ENCODE assay signal across 8 mouse cellular contexts in the genomic region with DNA sequence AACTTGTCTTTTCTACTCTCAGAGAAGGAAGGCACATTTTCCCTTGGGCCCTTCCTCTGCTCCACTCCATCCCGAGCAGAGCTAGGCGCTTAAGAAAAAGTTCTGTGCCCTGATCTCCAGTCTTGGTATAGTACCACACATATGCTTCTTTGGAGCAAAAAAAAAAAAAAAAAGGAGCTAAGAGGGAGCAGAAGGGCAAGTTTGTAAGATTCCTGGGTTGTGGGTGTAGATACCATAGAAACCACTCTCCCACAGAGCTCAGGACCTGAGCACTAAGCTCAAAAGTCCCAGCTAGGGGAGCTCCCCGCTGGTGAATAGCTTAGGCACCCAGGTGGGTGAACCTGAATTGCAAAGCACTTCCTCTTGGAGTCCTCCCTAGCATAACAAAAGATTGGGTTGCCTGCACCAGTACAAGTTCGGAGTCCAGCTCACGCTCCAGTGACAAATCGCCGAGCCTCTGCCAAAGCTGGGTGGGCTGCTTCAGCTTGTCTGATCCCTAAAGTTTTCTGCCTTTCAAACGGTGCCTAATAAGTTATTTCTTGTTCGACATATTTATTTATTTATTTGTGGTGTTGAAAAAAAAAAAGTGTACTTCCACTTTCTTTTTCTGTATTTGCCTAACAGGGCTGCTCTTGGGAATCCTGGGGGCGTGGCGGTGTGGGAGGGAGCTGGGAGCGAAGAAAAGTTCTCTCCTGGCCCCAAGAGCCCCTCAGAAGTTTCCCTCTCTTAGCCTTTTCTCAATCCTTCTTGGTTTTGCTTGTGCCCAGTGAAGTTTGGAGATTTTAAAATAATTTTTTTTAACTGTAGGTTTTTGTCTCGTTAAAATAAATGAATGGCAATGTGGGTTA. TPM values are rescaled to one million over a fixed set of nuclear protein-coding genes. Genes with fewer than 3 reads are reported as not detected.
A peak's percentile ranks its signal among the peaks of the same experiment; 100 is the strongest.
DNase-seq lines count a peak whose midpoint lies in the region; ATAC-seq and TF ChIP-seq lines count a peak whose summit lies in the region.

No protein-coding gene starts in this region.

- peak in 1 of 2 experiments; percentile 12 for DNase-seq in heart, adult 2 months
- no peak for DNase-seq in heart, postnatal 4 days
- DNase-seq in embryo, embryonic 10 days (ENCODE audit: low spot score): peak; percentile 33
- no peak for DNase-seq in liver, embryonic 14.5 days (ENCODE audit: low read depth in 3 of 3, low spot score in 3 of 3)
- peak; percentile 47 for DNase-seq in stomach, postnatal 0 days (ENCODE audit: low spot score)
- DNase-seq in ovary, adult 18-20 months (ENCODE audit: low spot score): no peak
- no peak for DNase-seq in left cerebral cortex, postnatal 25 days (ENCODE audit: low spot score in 2 of 2)

- no peaks in the 10 kb centered on the region for H3K36me3 ChIP-seq in heart, adult 2 months (ENCODE audit: control insufficient read depth, insufficient read depth, low read length)
- H3K36me3 ChIP-seq in hindbrain, embryonic 13.5 days: no peaks in the 10 kb centered on the region
- no peaks in the 10 kb centered on the region for H3K36me3 ChIP-seq in liver, embryonic 14.5 days (replicated peaks; ENCODE audit: control insufficient read depth, insufficient read depth, low read depth)
- no peaks in the 10 kb centered on the region for H3K36me3 ChIP-seq in stomach, postnatal 0 days (ENCODE audit: control insufficient read depth, insufficient read depth, low read length)

- ATAC-seq in hindbrain, embryonic 13.5 days (ENCODE audit: low FRiP score): no peak
- no peak for ATAC-seq in liver, embryonic 14.5 days (ENCODE audit: insufficient read depth)
- ATAC-seq in stomach, postnatal 0 days (ENCODE audit: low FRiP score, low TSS enrichment): no peak

- peak overlapping the region; percentile 56 for H3K9ac ChIP-seq in heart, adult 2 months (ENCODE audit: low read depth, low read length)
- H3K9ac ChIP-seq in hindbrain, embryonic 13.5 days: peak overlapping the region; percentile 80; the same call in 1 of the 2 replicates
- H3K9ac ChIP-seq in liver, embryonic 14.5 days (replicated peaks): no peak overlapping the region
- no peak overlapping the region for H3K9ac ChIP-seq in stomach, postnatal 0 days (ENCODE audit: low read length)

- H3K27me3 ChIP-seq in heart, adult 2 months (ENCODE audit: control insufficient read depth, insufficient read depth, low read length): peaks cover 2% of the 10 kb centered on the region; the same call in 1 of the 2 replicates
- peaks cover 62% of the 10 kb centered on the region for H3K27me3 ChIP-seq in hindbrain, embryonic 13.5 days
- peaks cover 33% of the 10 kb centered on the region for H3K27me3 ChIP-seq in liver, embryonic 14.5 days (ENCODE audit: control insufficient read depth, insufficient read depth, low read length)
- H3K27me3 ChIP-seq in stomach, postnatal 0 days (ENCODE audit: control insufficient read depth, insufficient read depth, low read length): peaks cover 12% of the 10 kb centered on the region

- H3K9me3 ChIP-seq in hindbrain, embryonic 13.5 days: no peaks in the 10 kb centered on the region
- H3K9me3 ChIP-seq in liver, embryonic 14.5 days (ENCODE audit: control insufficient read depth, low read length): no peaks in the 10 kb centered on the region
- no peaks in the 10 kb centered on the region for H3K9me3 ChIP-seq in stomach, postnatal 0 days (ENCODE audit: control insufficient read depth, low read length)

- no peak for TF ChIP-seq POLR2A in heart, adult 2 months (IDR thresholded peaks at IDR 0.05; ENCODE audit: insufficient read depth, low read depth, low read length)

- intact Hi-C loops in heart, adult 2 months (cut with DNase I): loop anchor here (1.0 to 10.0 kb wide), 3 partner anchors 54 to 330 kb away; no protein-coding TSS in a partner anchor
- intact Hi-C loops in left cerebral cortex, postnatal 25 days (cut with DNase I): loop anchor here (5.0 to 10.0 kb wide), 6 partner anchors 127 to 710 kb away; no protein-coding TSS in a partner anchor

- TF ChIP-seq EP300 in heart, adult 2 months (IDR thresholded peaks at IDR 0.05; ENCODE audit: insufficient read depth, low read depth, low read length): no peak
- TF ChIP-seq EP300 in liver, embryonic 14.5 days (IDR thresholded peaks at IDR 0.05; ENCODE audit: low read depth): no peak
- TF ChIP-seq EP300 in stomach, postnatal 0 days (optimal IDR thresholded peaks at IDR 0.05): no peak

- peak overlapping the region; percentile 97 for H3K4me2 ChIP-seq in hindbrain, embryonic 13.5 days
- peak overlapping the region; percentile 45 for H3K4me2 ChIP-seq in liver, embryonic 14.5 days (ENCODE audit: low read depth)
- H3K4me2 ChIP-seq in stomach, postnatal 0 days (replicated peaks; ENCODE audit: low read depth): peak overlapping the region; percentile 59

- no peak for TF ChIP-seq CTCF in heart, adult 2 months (IDR thresholded peaks at IDR 0.05)
- no peak for TF ChIP-seq CTCF in liver, embryonic 14.5 days (IDR thresholded peaks at IDR 0.05; ENCODE audit: low read depth)
- no peak for TF ChIP-seq CTCF in stomach, postnatal 0 days (IDR thresholded peaks at IDR 0.05; ENCODE audit: low read depth)

- 16% methylated on average over 13 of the region's 13 CpGs for WGBS in heart, adult 2 months
- 4% methylated on average over 13 of the region's 13 CpGs for WGBS in hindbrain, embryonic 13.5 days
- WGBS in liver, embryonic 14.5 days (ENCODE audit: insufficient replicate concordance): 7% methylated on average over 13 of the region's 13 CpGs
- WGBS in stomach, postnatal 0 days: 14% methylated on average over 13 of the region's 13 CpGs

- H3K27ac ChIP-seq in heart, adult 2 months: peak overlapping the region; percentile 15; the same call in 1 of the 2 replicates
- no peak overlapping the region for H3K27ac ChIP-seq in hindbrain, embryonic 13.5 days
- no peak overlapping the region for H3K27ac ChIP-seq in liver, embryonic 14.5 days
- H3K27ac ChIP-seq in stomach, postnatal 0 days (replicated peaks): no peak overlapping the region

- no peaks in the 10 kb centered on the region for H3K79me2 ChIP-seq in heart, adult 2 months (replicated peaks; ENCODE audit: control insufficient read depth, insufficient read depth, low read length)

- H3K4me1 ChIP-seq in heart, adult 2 months (ENCODE audit: control insufficient read depth, insufficient read depth, low read length): peaks cover 2% of the 10 kb centered on the region; the same call in 1 of the 2 replicates
- peaks cover 41% of the 10 kb centered on the region for H3K4me1 ChIP-seq in hindbrain, embryonic 13.5 days (replicated peaks)
- H3K4me1 ChIP-seq in liver, embryonic 14.5 days (replicated peaks; ENCODE audit: control insufficient read depth in 2 of 2, insufficient read depth in 2 of 2, low read length in 1 of 2): no peaks in the 10 kb centered on the region
- H3K4me1 ChIP-seq in stomach, postnatal 0 days (replicated peaks; ENCODE audit: control insufficient read depth, insufficient read depth): no peaks in the 10 kb centered on the region

- peak overlapping the region; percentile 46 for H3K4me3 ChIP-seq in heart, adult 2 months
- peak overlapping the region; percentile 62 for H3K4me3 ChIP-seq in hindbrain, embryonic 13.5 days
- 0 out of 4 replicates have a peak overlapping the region, but pooled peaks have one; percentile 6 to 12 for H3K4me3 ChIP-seq in liver, embryonic 14.5 days (ENCODE audit: insufficient read depth in 1 of 2, low read depth in 2 of 2, low read length in 2 of 2)
- peak overlapping the region; percentile 40 for H3K4me3 ChIP-seq in stomach, postnatal 0 days (ENCODE audit: low read depth, low read length)

RNA-seq across cellular contexts. Expression of a gene that starts 2.9 kb away (rescaled TPM):
- under 1 TPM in 1 of 2 experiments, not detected in 1; 0.18 TPM for total RNA-seq in heart, adult 2 months (2021)
- not detected in 2 replicates for polyA plus RNA-seq in heart, adult 2 months (2012; rRNA removed)
- under 1 TPM in 1 of 2 experiments, not detected in 1; 0.17 TPM for total RNA-seq in heart, postnatal 4 days (2021)
- polyA plus RNA-seq in hindbrain, embryonic 13.5 days (2015; fragmentation: Nextera tagmentation; extraction: Ambion mirVana): 7.0 and 7.9 TPM in 2 replicates
- 0.02 TPM in 1 of 2 replicates, not detected in the other for polyA plus RNA-seq in liver, embryonic 14.5 days (2012; rRNA removed)
- not detected in 2 replicates for polyA plus RNA-seq in liver, embryonic 14.5 days (2014; fragmentation: Nextera tagmentation; extraction: Ambion mirVana)
- 0.90 and 1.0 TPM in 2 replicates for polyA plus RNA-seq in stomach, postnatal 0 days (2015; fragmentation: Nextera tagmentation; extraction: Ambion mirVana)
- total RNA-seq in left cerebral cortex, postnatal 25 days (2021): 10 to 100 TPM; 37.7 to 40.4 TPM

RNA-seq across cellular contexts. Expression of a gene that starts 54.6 kb away (rescaled TPM):
- 10 to 100 TPM in 1 of 2 experiments, 1 to 10 TPM in 1; 9.2 to 13.9 TPM for total RNA-seq in heart, adult 2 months (2021)
- polyA plus RNA-seq in heart, adult 2 months (2012; rRNA removed): 6.9 and 9.6 TPM in 2 replicates
- total RNA-seq in heart, postnatal 4 days (2021): 10 to 100 TPM; 28.5 to 29.9 TPM
- polyA plus RNA-seq in hindbrain, embryonic 13.5 days (2015; fragmentation: Nextera tagmentation; extraction: Ambion mirVana): 7.5 and 7.6 TPM in 2 replicates
- 2.2 and 2.6 TPM in 2 replicates for polyA plus RNA-seq in liver, embryonic 14.5 days (2012; rRNA removed)
- 5.3 and 5.4 TPM in 2 replicates for polyA plus RNA-seq in liver, embryonic 14.5 days (2014; fragmentation: Nextera tagmentation; extraction: Ambion mirVana)
- 7.1 and 7.8 TPM in 2 replicates for polyA plus RNA-seq in stomach, postnatal 0 days (2015; fragmentation: Nextera tagmentation; extraction: Ambion mirVana)
- total RNA-seq in left cerebral cortex, postnatal 25 days (2021): 1 to 10 TPM; 2.8 to 3.6 TPM

Comparison
In these comparisons a context has a peak if more than half of its experiments do, and no peak if none do; other contexts are left out.
1. DNase-seq: peak in embryo, embryonic 10 days (single experiment) and stomach, postnatal 0 days (single experiment); none in heart, postnatal 4 days (single experiment), liver, embryonic 14.5 days (0 of 3), ovary, adult 18-20 months (single experiment) and left cerebral cortex, postnatal 25 days (0 of 2).
2. H3K4me3 ChIP-seq: peak in every context shown above with its lines; median percentile 62 in hindbrain, embryonic 13.5 days; 46 in heart, adult 2 months; 40 in stomach, postnatal 0 days; 9 in liver, embryonic 14.5 days.
3. H3K9ac ChIP-seq: peak in heart, adult 2 months (single experiment) and hindbrain, embryonic 13.5 days (single experiment); none in liver, embryonic 14.5 days (single experiment) and stomach, postnatal 0 days (single experiment).
4. H3K4me2 ChIP-seq: peak in every context shown above with its lines; median percentile 97 in hindbrain, embryonic 13.5 days; 59 in stomach, postnatal 0 days; 45 in liver, embryonic 14.5 days.